Mouse (Mus musculus) retina, postnatal 1 day (tissue): ENCODE results near the gene Pcdh8.

Source experiments
- DNase-seq: peaks from one replicate; pipeline ENCODE4 v3.0.0-alpha.2; 2012

The Pcdh8 gene

GRCm38 (mm10) chr14:79753733-79754132 lies 17.4 kb downstream of the Pcdh8 start:
- DNase-seq: no peak

GRCm38 (mm10) chr14:79740515-79740914 lies 30.6 kb downstream of the Pcdh8 start:
- no peak for DNase-seq

- DNase-seq: no peak
Observed at GRCm38 (mm10) chr14:79738441-79738840, 32.7 kb downstream of the Pcdh8 start.

GRCm38 (mm10) chr14:79737642-79738379 lies 33.3 kb downstream of the Pcdh8 start:
- peak; percentile 45 for DNase-seq

GRCm38 (mm10) chr14:79736781-79737180 lies 34.3 kb downstream of the Pcdh8 start:
- peak; percentile 60 for DNase-seq

- DNase-seq: no peak
Observed at GRCm38 (mm10) chr14:79733501-79733900, 37.6 kb downstream of the Pcdh8 start.

GRCm38 (mm10) chr14:79728811-79729210 lies 42.3 kb downstream of the Pcdh8 start:
- no peak for DNase-seq

GRCm38 (mm10) chr14:79724002-79724681 lies 47.0 kb downstream of the Pcdh8 start:
- DNase-seq: peak; percentile 25

- no peak for DNase-seq
Observed at GRCm38 (mm10) chr14:79722228-79722627, 48.9 kb downstream of the Pcdh8 start.
